Mouse (Mus musculus) neural tube, embryonic 14.5 days (tissue): ENCODE data around the gene Krt5. TPM values are rescaled to one million over a fixed set of nuclear protein-coding genes. Genes with fewer than 3 reads are reported as not detected.

Experiments used
- ATAC-seq: fragments of 200-750 bp; cut with Nextera tagmentation; 2 replicates; pipeline ENCODE4 v1.8.0; 2017; ENCODE audit warnings: low read depth, mild to moderate bottlenecking, moderate TSS enrichment, moderate library complexity
- H3K27ac ChIP-seq: fragments of 300-500 bp; sonication (generic); 2 replicates; pipeline ENCODE4 v1.5.1; 2014; ENCODE audit warnings: low read depth, mild to moderate bottlenecking, control low read depth, low read length, moderate library complexity, mixed read lengths
- H3K27me3 ChIP-seq: fragments of 300-500 bp; sonication (generic); 2 replicates; pipeline ENCODE4 v1.6.1; 2014; ENCODE audit warnings: low read length; ENCODE audit not compliant: control insufficient read depth, insufficient read depth
- H3K36me3 ChIP-seq: fragments of 300-500 bp; sonication (generic); 2 replicates; pipeline ENCODE4 v1.6.1; 2014; ENCODE audit warnings: low read length, mixed read lengths; ENCODE audit not compliant: control insufficient read depth, insufficient read depth
- H3K4me1 ChIP-seq: fragments of 300-500 bp; sonication (generic); 2 replicates; pipeline ENCODE4 v1.6.1; 2014; ENCODE audit warnings: low read length; ENCODE audit not compliant: control insufficient read depth, insufficient read depth
- H3K4me2 ChIP-seq: fragments of 300-500 bp; sonication (generic); 2 replicates; pipeline ENCODE4 v1.6.1; 2014; ENCODE audit warnings: mild to moderate bottlenecking, low read depth, low read length, control low read depth
- H3K4me3 ChIP-seq: fragments of 300-500 bp; sonication (generic); 2 replicates; pipeline ENCODE4 v1.5.1; 2014; ENCODE audit warnings: low read depth, low read length, control low read depth, mixed read lengths
- H3K9ac ChIP-seq: fragments of 300-500 bp; sonication (generic); replicated peaks from 2 replicates; pipeline ENCODE4 v1.6.1; 2014; ENCODE audit warnings: low read depth, mild to moderate bottlenecking, control low read depth, low read length, mixed read lengths
- H3K9me3 ChIP-seq: fragments of 300-500 bp; sonication (generic); 2 replicates; pipeline ENCODE4 v1.6.1; 2016; ENCODE audit warnings: low read length; ENCODE audit not compliant: control insufficient read depth
- WGBS: fragments of 180-500 bp; shearing (Covaris S2); extraction: QIAGEN DNeasy Blood & Tissue Kit; methylation state at CpG from one replicate; pipeline ENCODE4 v1.1.7; 2014; 5-methylcytosine and 5-hydroxymethylcytosine counted together
- microRNA-seq: library from miRNA; unstranded; fragments of <30 nt; microRNA quantifications from one replicate; pipeline ENCODE4, GENCODE M21; 2016
- polyA plus RNA-seq: library from polyadenylated mRNA; unstranded; fragments of >200 nt; fragmentation: Nextera tagmentation; extraction: Ambion mirVana; gene quantifications from 2 replicates; pipeline ENCODE4 v1.2.1, GENCODE M21; 2014

Gene Krt5
- polyA plus RNA-seq, 1 experiment from 2014 or later: not detected

GRCm38 (mm10) chr15:101675978-101676377 lies 36.7 kb downstream of the Krt5 start:
- H3K4me3 ChIP-seq: no peak overlapping the region
- H3K4me2 ChIP-seq: no peak overlapping the region
- H3K27me3 ChIP-seq: no peaks in the 10 kb centered on the region
- no peak for ATAC-seq
- no peak overlapping the region for H3K9ac ChIP-seq
- no peak overlapping the region for H3K27ac ChIP-seq
- H3K9me3 ChIP-seq: no peaks in the 10 kb centered on the region
- no peaks in the 10 kb centered on the region for H3K4me1 ChIP-seq
- 82% methylated on average over 1 of the region's 1 CpGs for WGBS
- no peaks in the 10 kb centered on the region for H3K36me3 ChIP-seq

Small RNAs within 50 kb of the gene (microRNA-seq; reads per million reads assigned to microRNA genes)
- not detected for gene Gm44323
- gene Gm44342: not detected
- not detected for gene Gm44383

Other genes starting within 250 kb of the Krt5 start
- gene Krt81, start 249.1 kb downstream of the Krt5 start, polyA plus RNA-seq: 0.17 TPM in 1 of 2 replicates, not detected in the other
- not detected in 2 replicates for gene Krt86, start 239.4 kb downstream of the Krt5 start, polyA plus RNA-seq
- not detected in 2 replicates for gene Krt83, start 221.4 kb downstream of the Krt5 start, polyA plus RNA-seq
- 0.29 TPM in 1 of 2 replicates, not detected in the other for gene Gm49425, start 195.6 kb downstream of the Krt5 start, polyA plus RNA-seq
- 0.11 TPM in 1 of 2 replicates, not detected in the other for gene Krt84, start 180.1 kb downstream of the Krt5 start, polyA plus RNA-seq
- gene Krt82, start 162.2 kb downstream of the Krt5 start, polyA plus RNA-seq: not detected in 2 replicates
- gene Krt90, start 149.9 kb downstream of the Krt5 start, polyA plus RNA-seq: 0.13 TPM in 2 replicates
- gene Krt75, start 139.0 kb downstream of the Krt5 start, polyA plus RNA-seq: 0.08 TPM in 1 of 2 replicates, not detected in the other
- not detected in 2 replicates for gene Gm5414, start 84.7 kb downstream of the Krt5 start, polyA plus RNA-seq
- not detected in 2 replicates for gene Gm5478, start 65.5 kb downstream of the Krt5 start, polyA plus RNA-seq
- gene Krt6b, start 32.6 kb downstream of the Krt5 start, polyA plus RNA-seq: not detected in 2 replicates
- gene Krt6a, start 18.6 kb downstream of the Krt5 start, polyA plus RNA-seq: not detected in 2 replicates
- 0.27 and 0.48 TPM in 2 replicates for gene Krt71, start 30.2 kb upstream of the Krt5 start, polyA plus RNA-seq
- gene Krt72, start 73.6 kb upstream of the Krt5 start, polyA plus RNA-seq: not detected in 2 replicates
- 0.36 TPM in 2 replicates for gene Krt73, start 89.4 kb upstream of the Krt5 start, polyA plus RNA-seq
- gene Krt2, start 105.3 kb upstream of the Krt5 start, polyA plus RNA-seq: not detected in 2 replicates
- gene Krt1, start 137.9 kb upstream of the Krt5 start, polyA plus RNA-seq: 8.3 and 12.3 TPM in 2 replicates
- gene Krt77, start 156.8 kb upstream of the Krt5 start, polyA plus RNA-seq: 0.24 and 0.44 TPM in 2 replicates
- not detected in 2 replicates for gene Krt76, start 180.0 kb upstream of the Krt5 start, polyA plus RNA-seq
- gene Krt4, start 211.8 kb upstream of the Krt5 start, polyA plus RNA-seq: 0.09 and 0.12 TPM in 2 replicates
- 0.24 TPM in 2 replicates for gene Krt79, start 227.4 kb upstream of the Krt5 start, polyA plus RNA-seq
- 0.08 TPM in 1 of 2 replicates, not detected in the other for gene Krt78, start 241.4 kb upstream of the Krt5 start, polyA plus RNA-seq